10 mouse cellular contexts compared by ENCODE assay signal in genomic region chr9:100605522-100605921, GRCm38 (mm10). TPM values are rescaled to one million over a fixed set of nuclear protein-coding genes. Genes with fewer than 3 reads are reported as not detected.
"Had no signal": no experiment of that assay in that cellular context is flagged by ENCODE, and none has a peak within 500 bp of the region (broad histone marks: within the 10 kb centered on the region; RNA-seq: fewer than 3 reads in every experiment).

No protein-coding gene starts in this region.

- H3K27me3 ChIP-seq: limb, embryonic 12.5 days; midbrain, embryonic 15.5 days; neural tube, embryonic 13.5 days; stomach, embryonic 15.5 days had no signal

- H3K4me3 ChIP-seq: limb, embryonic 12.5 days; liver, embryonic 13.5 days; midbrain, embryonic 15.5 days; neural tube, embryonic 13.5 days; stomach, embryonic 15.5 days had no signal

- H3K36me3 ChIP-seq: limb, embryonic 12.5 days; liver, embryonic 13.5 days; midbrain, embryonic 15.5 days; neural tube, embryonic 13.5 days; stomach, embryonic 15.5 days had no signal

- H3K9ac ChIP-seq: limb, embryonic 12.5 days; liver, embryonic 13.5 days; liver, postnatal 0 days; midbrain, embryonic 15.5 days; neural tube, embryonic 13.5 days; stomach, embryonic 15.5 days had no signal

- DNase-seq: liver; liver, embryonic 13.5 days; liver, postnatal 0 days; thymus, adult 2 months; thymus, postnatal 36 days had no signal

- H3K9me3 ChIP-seq: limb, embryonic 12.5 days; liver, embryonic 13.5 days; midbrain, embryonic 15.5 days; neural tube, embryonic 13.5 days; stomach, embryonic 15.5 days had no signal

- ATAC-seq: liver, postnatal 0 days; midbrain, embryonic 15.5 days had no signal

- H3K27ac ChIP-seq: limb, embryonic 12.5 days; liver, embryonic 13.5 days; midbrain, embryonic 15.5 days; neural tube, embryonic 13.5 days; stomach, embryonic 15.5 days had no signal

- H3K4me2 ChIP-seq: limb, embryonic 12.5 days; liver, embryonic 13.5 days; midbrain, embryonic 15.5 days; neural tube, embryonic 13.5 days; stomach, embryonic 15.5 days had no signal

- H3K4me1 ChIP-seq: liver, embryonic 13.5 days; neural tube, embryonic 13.5 days; stomach, embryonic 15.5 days had no signal

RNA-seq across cellular contexts. Expression of gene Slc35g2, which starts 34.6 kb away (rescaled TPM):
- total RNA-seq: monocyte, adult 5-6 weeks had no signal
